Mouse (Mus musculus) kidney, adult 2 months (tissue): ENCODE results near the gene Syt1.

Source experiments
- CTCF ChIP-seq: fragments of 200-500 bp; conservative IDR thresholded peaks from 2 replicates; pipeline ENCODE4 v1.5.1; 2011; ENCODE audit warnings: low read depth, mild to moderate bottlenecking, control low read depth, low read length, moderate library complexity, mixed read lengths; ENCODE audit not compliant: insufficient read depth, insufficient read length
- POLR2A ChIP-seq: fragments of 200-500 bp; IDR thresholded peaks from one replicate; pipeline ENCODE4 v1.6.1; 2011; ENCODE audit warnings: low read depth, low read length, control low read depth

DNA sequence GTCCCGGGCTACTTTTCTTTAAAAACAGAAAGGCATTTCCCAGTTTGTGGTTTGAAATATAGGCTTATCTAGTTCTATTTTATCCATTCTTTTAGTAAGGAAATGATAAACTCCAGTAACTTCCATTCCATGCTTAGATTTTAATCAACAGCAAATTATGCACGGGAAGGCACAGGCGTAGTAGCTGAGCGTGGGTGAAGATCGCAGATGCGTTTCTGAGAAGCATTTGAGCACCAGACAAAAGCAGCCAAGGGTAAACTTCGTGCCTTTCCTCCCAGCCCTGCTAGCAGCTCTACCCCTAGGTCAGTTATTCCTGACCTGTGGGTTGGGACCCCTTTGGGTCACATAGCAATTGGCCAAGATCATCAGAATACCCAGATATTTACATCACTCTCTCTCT lies 482.4 kb downstream of the Syt1 start:
- no peak for TF ChIP-seq CTCF
- TF ChIP-seq POLR2A = no peak
